Mouse (Mus musculus): ENCODE measurements around the gene Atp11b. TPM values are rescaled to one million over a fixed set of nuclear protein-coding genes. Genes with fewer than 3 reads are reported as not detected.

The Atp11b gene
- 33.2 and 33.6 TPM in 2 replicates for polyA plus RNA-seq (2015; fragmentation: Nextera tagmentation; extraction: Ambion mirVana)

- peaks cover 9% of the 10 kb centered on the region for H3K4me1 ChIP-seq
Observed at GRCm38 (mm10) chr3:35753825-35754767, at the start of gene Atp11b. TSS of gene Atp11b (plus strand) at chr3:35754106.

GRCm38 (mm10) chr3:35704328-35704613 lies 49.6 kb upstream of the Atp11b start:
- Histone ChIP-seq H3K36me3 (no peaks in the 10 kb centered on the region), H3K9ac (no peak overlapping the region), H3K9me3 (no peaks in the 10 kb centered on the region), H3K4me2 (no peak overlapping the region), H3K27me3 (no peaks in the 10 kb centered on the region), H3K4me3 (no peak overlapping the region), H3K27ac (no peak overlapping the region), H3K4me1 (no peaks in the 10 kb centered on the region)
- ATAC-seq (ENCODE audit: borderline replicate concordance, extremely low read depth, low FRiP score, low TSS enrichment): no peak
- 46% methylated on average over 4 of the region's 4 CpGs for WGBS

More at GRCm38 (mm10) chr3:35753825-35754767, at the start of gene Atp11b:
- peak; percentile 95 for ATAC-seq (ENCODE audit: borderline replicate concordance, extremely low read depth, low FRiP score, low TSS enrichment)
- no peaks in the 10 kb centered on the region for H3K36me3 ChIP-seq
- H3K4me2 ChIP-seq: peak within 1 kb of the TSS; percentile 62
- no peaks in the 10 kb centered on the region for H3K9me3 ChIP-seq
- WGBS: under 1% methylated on average over 114 of the region's 114 CpGs
- H3K27me3 ChIP-seq: no peaks in the 10 kb centered on the region
- H3K27ac ChIP-seq: peak within 1 kb of the TSS; percentile 93
- H3K4me3 ChIP-seq: peak within 1 kb of the TSS; percentile 65
- H3K9ac ChIP-seq: peak within 1 kb of the TSS; percentile 76

- H3K27me3 ChIP-seq: no peaks in the 10 kb centered on the region
- H3K27ac ChIP-seq: peak overlapping the region; percentile 77; the same call in 1 of the 2 replicates
- no peak for ATAC-seq (ENCODE audit: borderline replicate concordance, extremely low read depth, low FRiP score, low TSS enrichment)
- H3K4me2 ChIP-seq: no peak overlapping the region
- no peaks in the 10 kb centered on the region for H3K36me3 ChIP-seq
- H3K9ac ChIP-seq: no peak overlapping the region
- H3K4me3 ChIP-seq: no peak overlapping the region
- WGBS: 61% methylated on average over 8 of the region's 8 CpGs
- no peaks in the 10 kb centered on the region for H3K9me3 ChIP-seq
- no peaks in the 10 kb centered on the region for H3K4me1 ChIP-seq
Observed at GRCm38 (mm10) chr3:35719531-35720205, 34.2 kb upstream of the Atp11b start.

- H3K4me3 ChIP-seq: no peak overlapping the region
- H3K4me2 ChIP-seq: no peak overlapping the region
- peak; percentile 82 for ATAC-seq (ENCODE audit: borderline replicate concordance, extremely low read depth, low FRiP score, low TSS enrichment)
- H3K4me1 ChIP-seq: no peaks in the 10 kb centered on the region
- H3K27ac ChIP-seq: peak overlapping the region; percentile 77
- no peaks in the 10 kb centered on the region for H3K9me3 ChIP-seq
- no peaks in the 10 kb centered on the region for H3K27me3 ChIP-seq
- no peak overlapping the region for H3K9ac ChIP-seq
- 46% methylated on average over 3 of the region's 3 CpGs for WGBS
- H3K36me3 ChIP-seq: no peaks in the 10 kb centered on the region
Observed at GRCm38 (mm10) chr3:35720801-35721200, 33.1 kb upstream of the Atp11b start.

GRCm38 (mm10) chr3:35721818-35722446 lies 32.0 kb upstream of the Atp11b start:
- H3K9ac ChIP-seq: no peak overlapping the region
- H3K27ac ChIP-seq: peak overlapping the region; percentile 24; the same call in 1 of the 2 replicates
- H3K36me3 ChIP-seq: no peaks in the 10 kb centered on the region
- no peak overlapping the region for H3K4me2 ChIP-seq
- H3K27me3 ChIP-seq: no peaks in the 10 kb centered on the region
- H3K9me3 ChIP-seq: no peaks in the 10 kb centered on the region
- WGBS: 70% methylated on average over 4 of the region's 4 CpGs
- H3K4me1 ChIP-seq: no peaks in the 10 kb centered on the region
- H3K4me3 ChIP-seq: no peak overlapping the region
- no peak for ATAC-seq (ENCODE audit: borderline replicate concordance, extremely low read depth, low FRiP score, low TSS enrichment)

GRCm38 (mm10) chr3:35722811-35723210 lies 31.1 kb upstream of the Atp11b start:
- 84% methylated on average over 7 of the region's 7 CpGs for WGBS
- no peak for ATAC-seq (ENCODE audit: borderline replicate concordance, extremely low read depth, low FRiP score, low TSS enrichment)
- no peak overlapping the region for H3K4me2 ChIP-seq

GRCm38 (mm10) chr3:35723586-35724322 lies 30.2 kb upstream of the Atp11b start:
- no peaks in the 10 kb centered on the region for H3K4me1 ChIP-seq
- no peak overlapping the region for H3K4me2 ChIP-seq
- 52% methylated on average over 9 of the region's 9 CpGs for WGBS
- H3K4me3 ChIP-seq: no peak overlapping the region
- no peaks in the 10 kb centered on the region for H3K27me3 ChIP-seq
- H3K36me3 ChIP-seq: no peaks in the 10 kb centered on the region
- H3K27ac ChIP-seq: no peak overlapping the region
- no peak for ATAC-seq (ENCODE audit: borderline replicate concordance, extremely low read depth, low FRiP score, low TSS enrichment)
- H3K9ac ChIP-seq: no peak overlapping the region
- H3K9me3 ChIP-seq: no peaks in the 10 kb centered on the region

More at GRCm38 (mm10) chr3:35722811-35723210, 31.1 kb upstream of the Atp11b start:
- Histone ChIP-seq H3K4me1 (no peaks in the 10 kb centered on the region), H3K4me3 (no peak overlapping the region), H3K9me3 (no peaks in the 10 kb centered on the region), H3K27me3 (no peaks in the 10 kb centered on the region), H3K36me3 (no peaks in the 10 kb centered on the region), H3K9ac (no peak overlapping the region), H3K27ac (no peak overlapping the region)

GRCm38 (mm10) chr3:35725096-35725495 lies 28.8 kb upstream of the Atp11b start:
- peaks cover 5% of the 10 kb centered on the region; the same call in 1 of the 2 replicates for H3K4me1 ChIP-seq
- no peak overlapping the region for H3K27ac ChIP-seq
- no peaks in the 10 kb centered on the region for H3K27me3 ChIP-seq
- no peak overlapping the region for H3K9ac ChIP-seq
- no peaks in the 10 kb centered on the region for H3K9me3 ChIP-seq
- ATAC-seq (ENCODE audit: borderline replicate concordance, extremely low read depth, low FRiP score, low TSS enrichment): no peak
- H3K36me3 ChIP-seq: no peaks in the 10 kb centered on the region
- 57% methylated on average over 7 of the region's 7 CpGs for WGBS
- H3K4me2 ChIP-seq: no peak overlapping the region
- H3K4me3 ChIP-seq: no peak overlapping the region

- H3K4me2 ChIP-seq: no peak overlapping the region
- H3K27me3 ChIP-seq: no peaks in the 10 kb centered on the region
- H3K36me3 ChIP-seq: no peaks in the 10 kb centered on the region
- ATAC-seq (ENCODE audit: borderline replicate concordance, extremely low read depth, low FRiP score, low TSS enrichment): no peak
- no peak overlapping the region for H3K9ac ChIP-seq
- H3K27ac ChIP-seq: no peak overlapping the region
- no peaks in the 10 kb centered on the region for H3K9me3 ChIP-seq
- no peak overlapping the region for H3K4me3 ChIP-seq
- 72% methylated on average over 1 of the region's 1 CpGs for WGBS
- H3K4me1 ChIP-seq: peaks cover 5% of the 10 kb centered on the region; the same call in 1 of the 2 replicates
Observed at GRCm38 (mm10) chr3:35726936-35727335, 27.0 kb upstream of the Atp11b start.

GRCm38 (mm10) chr3:35729490-35729889 lies 24.4 kb upstream of the Atp11b start:
- Histone ChIP-seq H3K4me3 (no peak overlapping the region), H3K4me1 (peaks cover 5% of the 10 kb centered on the region; the same call in 1 of the 2 replicates), H3K9ac (no peak overlapping the region), H3K27ac (no peak overlapping the region), H3K4me2 (no peak overlapping the region; the same call in 1 of the 2 replicates), H3K36me3 (no peaks in the 10 kb centered on the region), H3K27me3 (no peaks in the 10 kb centered on the region), H3K9me3 (no peaks in the 10 kb centered on the region)
- WGBS: 14% methylated on average over 6 of the region's 6 CpGs
- ATAC-seq (ENCODE audit: borderline replicate concordance, extremely low read depth, low FRiP score, low TSS enrichment): peak; percentile 67; the same call in 1 of the 2 replicates

Measured in lung, embryonic 15.5 days (tissue).